Mouse (Mus musculus) ES-Bruce4 (cell line): Measurements from ENCODE around the gene 9130019O22Rik.

Experiments
- CTCF ChIP-seq: IDR thresholded peaks from one replicate; pipeline ENCODE4 v1.8.1; 2011; ENCODE audit warnings: low read depth, low read length
- EP300 ChIP-seq: IDR thresholded peaks from 2 replicates; pipeline ENCODE4 v1.6.1; 2011; ENCODE audit warnings: low read depth, low read length; ENCODE audit not compliant: insufficient read depth
- POLR2A ChIP-seq: IDR thresholded peaks from one replicate; pipeline ENCODE4 v1.8.1; 2011; ENCODE audit warnings: low read length; ENCODE audit not compliant: insufficient read depth

- TF ChIP-seq CTCF (no peak), POLR2A (no peak), EP300 (no peak)
Observed at GRCm38 (mm10) chr7:127393944-127394333, 7.0 kb upstream of the 9130019O22Rik start.
